Mouse (Mus musculus): ENCODE measurements around the gene Riiad1. TPM values are rescaled to one million over a fixed set of nuclear protein-coding genes. Genes with fewer than 3 reads are reported as not detected.

The Riiad1 gene
- polyA plus RNA-seq, 1 experiment from 2014 or later: not detected

DNA sequence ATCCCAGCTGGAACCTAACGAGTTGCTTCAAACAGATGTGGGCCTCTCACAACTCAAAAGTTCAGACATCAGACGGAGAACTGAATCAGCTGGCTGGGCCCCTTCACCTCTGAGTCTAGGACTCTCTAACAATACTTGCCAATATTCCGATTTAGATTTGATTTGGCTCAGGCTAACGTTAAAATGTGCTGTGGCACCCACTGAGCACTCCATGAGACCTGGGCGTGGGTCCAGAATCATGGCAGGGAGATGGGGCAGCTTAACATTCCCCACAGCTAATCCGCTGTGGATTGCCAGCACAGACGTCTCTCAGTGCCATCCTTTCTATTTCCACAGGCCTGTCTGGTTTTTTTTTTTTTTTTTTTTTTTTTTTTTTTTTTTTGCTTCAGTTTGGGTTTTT lies 5.8 kb upstream of the Riiad1 start:
- TF ChIP-seq EP300 (IDR thresholded peaks at IDR 0.05; ENCODE audit: low read depth) (no peak), CTCF (IDR thresholded peaks at IDR 0.05; ENCODE audit: low read depth) (no peak)
- 0 out of 2 replicates have a peak, but pooled peaks cover 4% of the 10 kb centered on the region for H3K27me3 ChIP-seq (ENCODE audit: insufficient read depth, low read length)
- H3K9ac ChIP-seq (replicated peaks): no peak overlapping the region
- ATAC-seq: no peak
- H3K4me3 ChIP-seq (ENCODE audit: low read depth, low read length): no peak overlapping the region
- 66% methylated on average over 7 of the region's 7 CpGs for WGBS (ENCODE audit: insufficient replicate concordance)
- no peaks in the 10 kb centered on the region for H3K36me3 ChIP-seq (replicated peaks; ENCODE audit: insufficient read depth, low read length)
- H3K27ac ChIP-seq (ENCODE audit: low read depth): no peak overlapping the region
- H3K4me1 ChIP-seq (ENCODE audit: insufficient read depth): no peaks in the 10 kb centered on the region
- no peaks in the 10 kb centered on the region for H3K9me3 ChIP-seq (ENCODE audit: low read length)
- DNase-seq: no peak
- H3K4me2 ChIP-seq (ENCODE audit: low read depth, low read length): no peak overlapping the region

- Histone ChIP-seq H3K4me3 (ENCODE audit: low read depth, low read length) (no peak overlapping the region), H3K9ac (replicated peaks) (no peak overlapping the region), H3K9me3 (ENCODE audit: low read length) (no peaks in the 10 kb centered on the region), H3K4me2 (ENCODE audit: low read depth, low read length) (no peak overlapping the region), H3K36me3 (replicated peaks; ENCODE audit: insufficient read depth, low read length) (no peaks in the 10 kb centered on the region), H3K27me3 (ENCODE audit: insufficient read depth, low read length) (peaks cover 20% of the 10 kb centered on the region), H3K27ac (ENCODE audit: low read depth) (no peak overlapping the region), H3K4me1 (ENCODE audit: insufficient read depth) (no peaks in the 10 kb centered on the region)
- TF ChIP-seq CTCF (IDR thresholded peaks at IDR 0.05; ENCODE audit: low read depth): no peak
- no peak for TF ChIP-seq EP300 (IDR thresholded peaks at IDR 0.05; ENCODE audit: low read depth)
- WGBS (ENCODE audit: insufficient replicate concordance): 46% methylated on average over 19 of the region's 20 CpGs
- ATAC-seq: no peak
- peak; percentile 30 for DNase-seq
These were observed 3.8 kb upstream of the Riiad1 start for GRCm38 (mm10) chr3:94483790-94484439.

- no peak overlapping the region for H3K4me2 ChIP-seq (ENCODE audit: low read depth, low read length)
- H3K9me3 ChIP-seq (ENCODE audit: low read length): no peaks in the 10 kb centered on the region
- H3K27ac ChIP-seq (ENCODE audit: low read depth): no peak overlapping the region
- no peak overlapping the region for H3K9ac ChIP-seq (replicated peaks)
- H3K27me3 ChIP-seq (ENCODE audit: insufficient read depth, low read length): peaks cover 24% of the 10 kb centered on the region
- no peaks in the 10 kb centered on the region for H3K4me1 ChIP-seq (ENCODE audit: insufficient read depth)
- no peak for TF ChIP-seq EP300 (IDR thresholded peaks at IDR 0.05; ENCODE audit: low read depth)
- no peak for TF ChIP-seq CTCF (IDR thresholded peaks at IDR 0.05; ENCODE audit: low read depth)
- WGBS (ENCODE audit: insufficient replicate concordance): 78% methylated on average over 17 of the region's 17 CpGs
- ATAC-seq: 0 out of 2 replicates have a peak, but pooled peaks have one; percentile 18
- peak; percentile 38 for DNase-seq
- no peak overlapping the region for H3K4me3 ChIP-seq (ENCODE audit: low read depth, low read length)
- no peaks in the 10 kb centered on the region for H3K36me3 ChIP-seq (replicated peaks; ENCODE audit: insufficient read depth, low read length)
These were observed 2.7 kb upstream of the Riiad1 start for GRCm38 (mm10) chr3:94482764-94483385.

DNA sequence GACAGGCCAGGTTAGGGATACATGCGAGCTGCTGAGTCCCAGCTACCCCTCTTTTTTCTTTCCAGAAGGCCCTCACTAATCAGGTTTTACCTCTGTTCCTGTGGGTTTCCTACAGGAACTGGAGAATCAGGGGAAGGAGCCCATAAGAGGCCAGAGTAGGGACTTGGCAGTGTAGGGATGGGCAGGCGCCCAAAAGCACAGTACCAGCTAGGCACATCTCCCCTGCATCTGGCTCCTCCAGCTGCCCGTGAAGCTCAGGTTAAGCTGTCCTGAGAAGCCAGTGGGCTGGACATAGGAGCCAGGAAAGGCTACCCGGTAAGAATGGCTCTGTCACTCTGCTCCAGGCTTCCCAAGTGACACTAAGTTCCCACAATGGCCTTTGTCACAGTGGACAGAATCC lies 1.3 kb upstream of the Riiad1 start:
- H3K27ac ChIP-seq (ENCODE audit: low read depth): no peak overlapping the region
- no peak for ATAC-seq
- DNase-seq: no peak
- no peak overlapping the region for H3K4me3 ChIP-seq (ENCODE audit: low read depth, low read length)
- no peaks in the 10 kb centered on the region for H3K36me3 ChIP-seq (replicated peaks; ENCODE audit: insufficient read depth, low read length)
- H3K4me1 ChIP-seq (ENCODE audit: insufficient read depth): no peaks in the 10 kb centered on the region
- WGBS (ENCODE audit: insufficient replicate concordance): 54% methylated on average over 4 of the region's 4 CpGs
- no peak for TF ChIP-seq CTCF (IDR thresholded peaks at IDR 0.05; ENCODE audit: low read depth)
- no peak for TF ChIP-seq EP300 (IDR thresholded peaks at IDR 0.05; ENCODE audit: low read depth)
- H3K4me2 ChIP-seq (ENCODE audit: low read depth, low read length): no peak overlapping the region
- H3K9ac ChIP-seq (replicated peaks): no peak overlapping the region
- H3K9me3 ChIP-seq (ENCODE audit: low read length): no peaks in the 10 kb centered on the region
- H3K27me3 ChIP-seq (ENCODE audit: insufficient read depth, low read length): peaks cover 24% of the 10 kb centered on the region

DNA sequence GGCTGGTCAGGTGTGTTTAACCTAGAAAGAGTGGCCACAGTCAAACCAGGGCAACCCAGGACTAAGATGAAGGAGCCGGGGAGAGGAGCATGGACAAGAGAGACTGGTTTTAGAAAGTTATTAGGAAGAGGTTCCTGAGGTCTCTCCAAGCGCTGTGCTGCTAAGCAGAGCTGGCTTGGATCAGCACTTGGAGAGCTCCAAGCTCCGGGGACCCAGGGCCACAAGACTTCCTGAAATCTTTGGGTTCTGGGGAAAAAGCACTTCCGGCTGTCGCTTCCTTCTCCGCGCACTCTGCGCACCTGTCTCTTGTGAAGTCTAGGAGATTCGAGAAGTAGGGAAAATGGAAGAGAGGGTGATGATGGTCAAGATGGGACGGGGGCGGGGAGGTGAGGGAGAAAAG lies 577 bp downstream of the Riiad1 start:
- H3K4me2 ChIP-seq (ENCODE audit: low read depth, low read length): no peak overlapping the region
- DNase-seq (no peak), ATAC-seq (no peak)
- no peak overlapping the region for H3K27ac ChIP-seq (ENCODE audit: low read depth)
- no peaks in the 10 kb centered on the region for H3K36me3 ChIP-seq (replicated peaks; ENCODE audit: insufficient read depth, low read length)
- WGBS (ENCODE audit: insufficient replicate concordance): 8% methylated on average over 11 of the region's 11 CpGs
- peaks cover 24% of the 10 kb centered on the region for H3K27me3 ChIP-seq (ENCODE audit: insufficient read depth, low read length)
- no peaks in the 10 kb centered on the region for H3K4me1 ChIP-seq (ENCODE audit: insufficient read depth)
- H3K9ac ChIP-seq (replicated peaks): no peak overlapping the region
- TF ChIP-seq EP300 (IDR thresholded peaks at IDR 0.05; ENCODE audit: low read depth) (no peak), CTCF (IDR thresholded peaks at IDR 0.05; ENCODE audit: low read depth) (no peak)
- no peaks in the 10 kb centered on the region for H3K9me3 ChIP-seq (ENCODE audit: low read length)
- H3K4me3 ChIP-seq (ENCODE audit: low read depth, low read length): no peak overlapping the region

- ATAC-seq: no peak
- TF ChIP-seq CTCF (IDR thresholded peaks at IDR 0.05; ENCODE audit: low read depth) (no peak), EP300 (IDR thresholded peaks at IDR 0.05; ENCODE audit: low read depth) (no peak)
- no peaks in the 10 kb centered on the region for H3K36me3 ChIP-seq (replicated peaks; ENCODE audit: insufficient read depth, low read length)
- no peak overlapping the region for H3K4me2 ChIP-seq (ENCODE audit: low read depth, low read length)
- DNase-seq: no peak
- no peak overlapping the region for H3K9ac ChIP-seq (replicated peaks)
- H3K27ac ChIP-seq (ENCODE audit: low read depth): no peak overlapping the region
- H3K27me3 ChIP-seq (ENCODE audit: insufficient read depth, low read length): peaks cover 24% of the 10 kb centered on the region
- H3K4me3 ChIP-seq (ENCODE audit: low read depth, low read length): no peak overlapping the region
- no peaks in the 10 kb centered on the region for H3K4me1 ChIP-seq (ENCODE audit: insufficient read depth)
- WGBS (ENCODE audit: insufficient replicate concordance): 10% methylated on average over 9 of the region's 9 CpGs
- no peaks in the 10 kb centered on the region for H3K9me3 ChIP-seq (ENCODE audit: low read length)
These were observed 1.5 kb downstream of the Riiad1 start for GRCm38 (mm10) chr3:94478591-94479169.

Measured in liver, postnatal 0 days (tissue).